Mouse (Mus musculus): ENCODE data around the gene Tlcd2.

Tlcd2 gene

GRCm38 (mm10) chr11:75449695-75450094 lies 11.8 kb upstream of the Tlcd2 start:
- CTCF ChIA-PET = interaction anchor here (0.5 kb wide), 1 partner anchor 35 kb away, joined by 3 read pairs; no protein-coding TSS in a partner anchor

- CTCF ChIA-PET = no interaction called here
Measured at GRCm38 (mm10) chr11:75450304-75450908, 11.1 kb upstream of the Tlcd2 start.

DNA sequence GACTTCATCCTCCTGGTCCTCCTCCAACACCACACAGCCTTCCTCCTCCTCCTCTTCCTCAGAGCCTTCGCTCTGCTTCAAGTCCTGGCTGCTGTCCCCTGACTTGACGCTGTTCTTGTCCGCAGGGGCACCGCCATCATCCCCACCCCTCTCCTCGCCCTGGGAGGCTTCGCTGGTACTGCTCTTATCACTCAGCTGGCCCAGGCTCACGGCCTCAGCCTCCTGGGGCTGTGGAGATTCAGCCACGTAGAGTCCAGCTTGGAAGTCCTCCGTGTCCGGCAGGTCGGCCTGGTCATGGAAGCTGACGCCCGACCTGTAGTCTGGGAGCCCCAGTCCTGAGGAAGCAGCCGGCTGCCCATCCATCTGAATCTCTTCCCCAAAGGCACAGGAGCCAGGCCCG lies 10.6 kb upstream of the Tlcd2 start:
- CTCF ChIA-PET = no interaction called here

DNA sequence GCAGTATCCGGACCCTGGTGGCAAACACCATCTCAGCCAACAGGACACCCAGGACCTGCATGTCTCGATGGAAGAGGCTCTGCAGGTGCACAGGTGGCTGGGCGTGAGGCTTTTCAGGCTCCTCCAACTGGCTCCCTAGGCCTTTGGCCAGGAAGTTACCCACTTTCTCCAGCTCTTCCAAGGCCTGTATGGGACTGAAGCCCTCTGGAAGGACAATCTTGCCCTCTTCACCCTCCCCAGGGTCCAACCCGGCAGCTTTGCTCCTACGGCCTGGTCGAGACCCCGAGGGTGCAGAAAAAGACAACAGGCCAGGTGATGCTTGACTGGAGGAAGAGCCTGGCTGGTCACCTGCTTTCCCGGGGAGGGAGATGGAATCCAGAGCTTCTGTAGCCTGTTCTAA lies 9.4 kb upstream of the Tlcd2 start:
- CTCF ChIA-PET = no interaction called here

- CTCF ChIA-PET = interaction anchor here (1.0 kb wide), 1 partner anchor 51 kb away, joined by 3 read pairs; no protein-coding TSS in a partner anchor
Measured at GRCm38 (mm10) chr11:75452812-75453557, 8.5 kb upstream of the Tlcd2 start.

- CTCF ChIA-PET = interaction anchor here (1.0 to 1.5 kb wide), 2 partner anchors 31 to 52 kb away, joined by 3 to 5 read pairs; no protein-coding TSS in a partner anchor
Measured at GRCm38 (mm10) chr11:75453991-75454930, 7.3 kb upstream of the Tlcd2 start, which contains the start of gene Wdr81. Gene Wdr81, minus strand, starts transcription at chr11:75454717.

DNA sequence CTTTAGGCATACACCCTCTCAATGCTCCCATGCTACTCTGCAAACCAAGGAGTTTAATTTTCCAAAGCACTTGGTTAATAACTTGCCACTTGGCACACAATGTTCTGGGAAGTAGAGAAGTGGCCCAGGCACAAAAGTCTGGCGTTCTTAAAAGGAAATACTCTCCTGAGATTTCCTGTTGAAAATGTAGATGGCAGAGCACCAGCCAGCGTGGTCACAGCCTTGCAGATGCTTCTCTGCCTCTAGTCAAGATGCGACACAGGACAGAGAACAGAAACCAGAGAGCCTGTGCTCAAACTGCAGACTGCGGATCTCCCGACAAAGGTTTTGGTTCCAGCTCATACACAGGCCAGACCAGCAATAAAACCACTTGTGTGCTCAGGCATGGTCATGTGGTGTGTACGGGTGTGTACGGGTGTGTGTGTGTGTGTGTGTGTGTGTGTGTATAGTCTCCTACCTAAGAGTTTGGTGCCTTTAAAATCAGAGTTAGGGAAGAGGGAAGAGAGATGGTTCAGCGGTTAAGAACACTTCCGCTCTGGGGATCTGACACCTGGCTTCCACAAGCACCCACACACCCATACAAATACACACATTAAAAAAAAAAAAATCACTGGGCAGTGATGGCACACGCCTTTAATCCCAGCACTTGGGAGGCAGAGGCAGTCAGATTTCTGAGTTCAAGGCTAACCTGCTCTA lies 6.3 kb upstream of the Tlcd2 start:
- CTCF ChIA-PET = interaction anchor here (0.7 to 1.5 kb wide), 4 partner anchors 26 to 53 kb away, joined by 3 to 6 read pairs (median 5); no protein-coding TSS in a partner anchor

DNA sequence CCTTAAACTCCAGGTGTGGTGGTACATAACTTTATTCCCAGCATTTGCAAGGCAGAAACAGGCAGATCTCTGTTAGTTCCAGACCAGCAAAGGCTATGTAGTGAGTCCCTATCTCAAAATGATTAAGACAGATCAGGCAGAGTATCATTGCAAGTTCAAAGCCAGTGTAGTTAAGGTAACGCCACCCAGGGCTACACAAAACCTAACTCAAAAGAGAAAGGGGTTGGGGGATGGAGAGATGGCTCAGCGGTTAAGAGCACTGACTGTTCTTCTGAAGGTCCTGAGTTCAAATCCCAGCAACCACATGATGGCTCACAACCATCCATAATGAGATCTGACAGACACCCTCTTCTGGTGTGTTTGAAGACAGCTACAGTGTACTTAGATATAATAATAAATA lies 5.5 kb upstream of the Tlcd2 start:
- CTCF ChIA-PET = interaction anchor here (0.6 to 0.7 kb wide), 4 partner anchors 25 to 140 kb away, joined by 3 to 6 read pairs (median 4); no protein-coding TSS in a partner anchor

GRCm38 (mm10) chr11:75456440-75456871 lies 5.1 kb upstream of the Tlcd2 start:
- CTCF ChIA-PET = interaction anchor here (0.6 to 0.7 kb wide), 5 partner anchors 18 to 1795 kb away, joined by 3 to 9 read pairs (median 3); no protein-coding TSS in a partner anchor

- CTCF ChIA-PET = no interaction called here
Measured at GRCm38 (mm10) chr11:75458169-75458568, 3.3 kb upstream of the Tlcd2 start.

DNA sequence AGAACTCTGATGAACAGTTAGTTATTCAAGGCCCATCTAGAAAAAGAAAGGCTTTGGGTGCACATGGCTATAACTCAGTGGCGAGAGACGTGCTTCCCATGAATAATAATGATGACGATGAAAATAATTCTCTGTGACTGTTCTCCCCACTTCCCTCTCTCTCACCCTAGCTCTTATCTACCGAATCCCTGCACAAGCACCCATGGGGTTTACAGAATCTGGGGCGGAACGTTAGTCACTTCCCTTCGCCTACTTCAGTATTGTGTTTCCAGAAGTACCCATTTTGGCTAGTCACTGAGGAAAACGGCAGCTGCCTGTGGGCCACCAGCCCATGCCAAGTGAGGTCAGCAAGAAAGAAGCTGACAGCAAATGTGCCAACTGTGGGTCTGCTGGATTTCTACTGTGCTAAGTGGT lies 2.9 kb upstream of the Tlcd2 start:
- CTCF ChIA-PET = no interaction called here

GRCm38 (mm10) chr11:75459141-75459711 lies 2.3 kb upstream of the Tlcd2 start:
- CTCF ChIA-PET = interaction anchor here (2.1 kb wide), 1 partner anchor 28 kb away, joined by 5 read pairs; the partner anchor contains the start of gene Prpf8

- CTCF ChIA-PET = interaction anchor here (2.1 kb wide), 1 partner anchor 27 kb away, joined by 5 read pairs; the partner anchor contains the start of gene Prpf8
Measured at GRCm38 (mm10) chr11:75459751-75460102, 1.8 kb upstream of the Tlcd2 start.

GRCm38 (mm10) chr11:75460103-75460843 lies 1.2 kb upstream of the Tlcd2 start:
- CTCF ChIA-PET = interaction anchor here (2.1 kb wide), 1 partner anchor 27 kb away, joined by 5 read pairs; the partner anchor contains the start of gene Prpf8

DNA sequence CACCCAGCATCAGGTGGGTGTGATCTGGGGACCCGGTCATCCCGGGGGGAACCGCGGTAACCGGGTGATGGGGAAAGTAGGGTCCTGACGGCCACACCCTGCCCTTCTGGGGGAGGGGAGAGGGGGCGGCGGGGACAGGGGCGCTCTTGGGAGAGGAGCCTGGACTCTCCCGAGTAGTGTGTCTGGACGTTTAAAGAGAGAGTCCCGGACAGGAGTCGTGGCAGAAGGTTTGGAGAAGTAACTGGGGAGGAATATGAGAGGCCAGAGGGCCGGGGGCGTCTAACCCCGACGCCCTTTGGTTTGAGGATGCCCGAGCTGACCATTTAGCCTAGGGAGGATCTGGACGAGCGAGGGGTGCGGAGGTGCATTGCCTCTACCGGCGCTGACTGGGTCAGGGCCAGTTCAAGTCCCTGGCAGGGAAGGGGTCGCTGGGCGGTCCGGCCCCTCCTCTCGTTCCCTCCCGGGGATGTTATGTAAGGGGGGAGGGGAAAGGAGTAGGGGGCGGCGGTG lies 283 bp downstream of the Tlcd2 start:
- CTCF ChIA-PET = interaction anchor here (2.1 kb wide), 1 partner anchor 25 kb away, joined by 5 read pairs; the partner anchor contains the start of gene Prpf8

GRCm38 (mm10) chr11:75462253-75462783 lies 803 bp downstream of the Tlcd2 start:
- CTCF ChIA-PET = no interaction called here

- CTCF ChIA-PET = interaction anchor here (0.6 kb wide), 1 partner anchor 35 kb away, joined by 3 read pairs; no protein-coding TSS in a partner anchor
Measured at GRCm38 (mm10) chr11:75462865-75463336, 1.4 kb downstream of the Tlcd2 start.

- CTCF ChIA-PET = no interaction called here
Measured at GRCm38 (mm10) chr11:75463624-75464023, 2.1 kb downstream of the Tlcd2 start.

DNA sequence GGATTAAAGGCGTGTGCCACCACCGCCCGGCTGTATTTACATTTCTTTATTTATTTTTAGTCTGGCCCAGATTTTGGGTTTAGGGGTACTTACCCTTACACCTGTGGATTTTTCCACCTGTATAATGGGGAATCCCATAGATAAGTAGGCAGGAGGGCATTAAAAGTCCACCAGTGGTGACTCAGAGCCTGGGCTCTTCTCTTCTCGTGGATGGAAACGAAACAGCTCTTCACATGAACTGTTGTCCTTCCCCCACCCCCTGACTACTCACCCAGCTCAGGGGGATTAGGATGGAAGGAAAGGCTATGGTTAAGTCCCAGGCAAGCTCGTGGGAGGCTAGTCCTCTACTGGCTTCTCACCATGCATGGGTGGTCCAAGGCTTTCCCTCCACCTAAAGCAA lies 2.9 kb downstream of the Tlcd2 start:
- CTCF ChIA-PET = no interaction called here

All from spleen, embryonic (tissue).